Mouse (Mus musculus) liver, adult 2 months (tissue): Measurements from ENCODE around the gene Havcr2. TPM values are rescaled to one million over a fixed set of nuclear protein-coding genes. Genes with fewer than 3 reads are reported as not detected.

ENCODE experiments used
- DNase-seq: peaks from one replicate; pipeline ENCODE4 v3.0.0-alpha.2; 2011; ENCODE audit warnings: low read depth, low spot score; ENCODE audit errors: extremely low read depth
- H3K27ac ChIP-seq: fragments of 200-500 bp; replicated peaks from 2 replicates; pipeline ENCODE4 v1.5.1; 2012; ENCODE audit warnings: low read depth, mild to moderate bottlenecking, control low read depth, inconsistent platforms, low read length; ENCODE audit not compliant: insufficient read depth
- H3K27me3 ChIP-seq: fragments of 200-500 bp; 2 replicates; pipeline ENCODE4 v1.6.1; 2012; ENCODE audit warnings: mild to moderate bottlenecking, moderate library complexity, low read length, inconsistent platforms; ENCODE audit not compliant: control insufficient read depth, insufficient read depth
- H3K36me3 ChIP-seq: fragments of 200-500 bp; 2 replicates; pipeline ENCODE4 v1.6.1; 2012; ENCODE audit warnings: low read length, inconsistent platforms; ENCODE audit not compliant: control insufficient read depth, insufficient read depth
- H3K4me1 ChIP-seq: fragments of 200-500 bp; 2 replicates; pipeline ENCODE4 v1.6.1; 2011; ENCODE audit warnings: low read length; ENCODE audit not compliant: control insufficient read depth, insufficient read depth
- H3K4me3 ChIP-seq: fragments of 200-500 bp; 2 replicates; pipeline ENCODE4 v1.5.1; 2011; ENCODE audit warnings: low read depth, mild to moderate bottlenecking, control low read depth, low read length, moderate library complexity; ENCODE audit not compliant: insufficient read depth
- H3K79me2 ChIP-seq: fragments of 200-500 bp; 2 replicates; pipeline ENCODE4 v1.6.1; 2012; ENCODE audit warnings: inconsistent platforms, mild to moderate bottlenecking, low read length, moderate library complexity; ENCODE audit not compliant: control insufficient read depth, insufficient read depth
- H3K9ac ChIP-seq: fragments of 200-500 bp; 2 replicates; pipeline ENCODE4 v1.6.1; 2012; ENCODE audit warnings: low read depth, mild to moderate bottlenecking, control low read depth, inconsistent platforms, low read length
- CTCF ChIP-seq: fragments of 200-500 bp; IDR thresholded peaks from 2 replicates; pipeline ENCODE4 v1.5.1; 2011; ENCODE audit warnings: low read depth, low read length, control low read depth
- POLR2A ChIP-seq: fragments of 200-500 bp; IDR thresholded peaks from 2 replicates; pipeline ENCODE4 v1.6.1; 2011; ENCODE audit warnings: low read length, control low read depth; ENCODE audit not compliant: insufficient read depth; ENCODE audit errors: extremely low read depth
- WGBS: fragments of 180-500 bp; shearing (Covaris S2); methylation state at CpG from one replicate; pipeline ENCODE4 v1.1.7; 2018; 5-methylcytosine and 5-hydroxymethylcytosine counted together
- polyA plus RNA-seq: library from polyadenylated mRNA; depleted of rRNA; stranded (reverse); fragments of >200 nt; gene quantifications from 2 replicates; pipeline ENCODE4 v1.2.3, GENCODE M21; 2012
- total RNA-seq: library from RNA; depleted of rRNA; stranded (reverse); fragments of >200 nt; gene quantifications from 2 replicates; pipeline ENCODE4 v1.2.3, GENCODE M21; 2014

The Havcr2 gene
- total and polyA plus RNA-seq, 2 experiments, result 0.02 to 0.18 TPM

GRCm38 (mm10) chr11:46437459-46438000 is 17.2 kb upstream of the Havcr2 start:
- DNase-seq, result peak; percentile 36

GRCm38 (mm10) chr11:46439005-46439543 is 15.7 kb upstream of the Havcr2 start:
- 66% methylated on average over 5 of the region's 5 CpGs for WGBS
- DNase-seq, result no peak
- Histone ChIP-seq H3K27me3 (no peaks in the 10 kb centered on the region), H3K4me1 (peaks cover 10% of the 10 kb centered on the region), H3K9ac (no peak overlapping the region), H3K36me3 (peaks cover 20% of the 10 kb centered on the region), H3K79me2 (no peaks in the 10 kb centered on the region; the same call in 1 of the 2 replicates), H3K27ac (no peak overlapping the region), H3K4me3 (no peak overlapping the region)
- no peak for TF ChIP-seq CTCF
- TF ChIP-seq POLR2A, result no peak

More at GRCm38 (mm10) chr11:46437459-46438000, 17.2 kb upstream of the Havcr2 start:
- Histone ChIP-seq H3K27ac (peak overlapping the region; percentile 81), H3K9ac (peak overlapping the region; percentile 89), H3K27me3 (no peaks in the 10 kb centered on the region), H3K4me1 (peaks cover 10% of the 10 kb centered on the region), H3K36me3 (peaks cover 18% of the 10 kb centered on the region), H3K79me2 (no peaks in the 10 kb centered on the region; the same call in 1 of the 2 replicates), H3K4me3 (peak overlapping the region; percentile 87)
- 1% methylated on average over 23 of the region's 23 CpGs for WGBS
- TF ChIP-seq CTCF, result no peak
- TF ChIP-seq POLR2A, result no peak

DNA sequence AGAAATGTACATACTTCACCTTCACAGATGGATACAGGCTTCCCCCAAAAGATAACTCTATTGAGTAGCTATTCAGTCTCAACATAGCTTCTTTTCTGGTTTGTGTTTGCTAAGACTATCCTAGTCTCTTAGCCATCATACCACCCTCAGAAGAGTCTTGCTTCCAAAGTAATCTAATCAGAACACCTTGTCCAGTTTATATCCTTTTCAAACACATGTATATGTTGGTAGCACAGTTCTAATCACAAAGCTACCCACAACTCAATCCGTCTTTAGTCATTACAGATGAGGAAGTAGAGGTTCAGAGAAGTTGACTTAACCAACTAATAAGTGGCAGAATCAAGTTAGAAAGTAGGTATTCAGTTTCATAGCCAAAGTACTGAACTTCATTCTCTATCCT is 13.0 kb upstream of the Havcr2 start:
- H3K27me3 ChIP-seq, result no peaks in the 10 kb centered on the region
- WGBS, result 90% methylated on average over 1 of the region's 1 CpGs
- no peaks in the 10 kb centered on the region; the same call in 1 of the 2 replicates for H3K79me2 ChIP-seq
- H3K27ac ChIP-seq, result no peak overlapping the region
- H3K9ac ChIP-seq, result no peak overlapping the region
- H3K4me1 ChIP-seq, result peaks cover 10% of the 10 kb centered on the region
- peaks cover 20% of the 10 kb centered on the region for H3K36me3 ChIP-seq
- TF ChIP-seq POLR2A (no peak), CTCF (no peak)
- no peak overlapping the region for H3K4me3 ChIP-seq
- DNase-seq, result no peak

DNA sequence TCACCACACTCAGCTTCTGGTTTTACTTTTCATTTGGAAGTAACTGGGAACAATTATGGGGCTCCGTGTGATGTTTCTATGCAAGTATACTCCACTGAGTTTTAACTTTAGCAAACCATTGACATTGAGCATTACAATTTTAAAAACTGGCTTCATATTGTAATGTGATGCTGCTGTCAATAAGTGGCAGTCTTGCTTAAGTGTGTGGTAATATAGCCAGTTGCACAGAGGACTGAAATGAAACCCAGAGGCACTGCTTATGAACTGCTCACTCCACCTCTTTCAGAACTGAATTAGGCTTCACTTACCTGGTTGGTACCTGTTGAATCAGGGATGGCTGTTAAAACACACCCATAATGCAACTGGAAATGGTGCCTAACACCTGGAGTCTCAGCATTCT is 11.6 kb upstream of the Havcr2 start:
- H3K4me3 ChIP-seq, result no peak overlapping the region
- DNase-seq, result peak; percentile 10
- H3K27ac ChIP-seq, result no peak overlapping the region
- peaks cover 5% of the 10 kb centered on the region for H3K4me1 ChIP-seq
- TF ChIP-seq POLR2A (no peak), CTCF (peak; percentile 21; the same call in 1 of the 2 replicates)
- 81% methylated on average over 1 of the region's 1 CpGs for WGBS
- no peaks in the 10 kb centered on the region for H3K27me3 ChIP-seq
- no peak overlapping the region for H3K9ac ChIP-seq
- no peaks in the 10 kb centered on the region; the same call in 1 of the 2 replicates for H3K79me2 ChIP-seq
- peaks cover 20% of the 10 kb centered on the region for H3K36me3 ChIP-seq

GRCm38 (mm10) chr11:46443979-46444378 is 10.8 kb upstream of the Havcr2 start:
- TF ChIP-seq CTCF (no peak), POLR2A (no peak)
- WGBS, result 71% methylated on average over 5 of the region's 5 CpGs
- Histone ChIP-seq H3K79me2 (no peaks in the 10 kb centered on the region), H3K4me3 (no peak overlapping the region), H3K9ac (no peak overlapping the region), H3K27me3 (no peaks in the 10 kb centered on the region), H3K4me1 (peaks cover 2% of the 10 kb centered on the region; the same call in 1 of the 2 replicates), H3K27ac (no peak overlapping the region), H3K36me3 (peaks cover 20% of the 10 kb centered on the region)
- DNase-seq, result no peak

DNA sequence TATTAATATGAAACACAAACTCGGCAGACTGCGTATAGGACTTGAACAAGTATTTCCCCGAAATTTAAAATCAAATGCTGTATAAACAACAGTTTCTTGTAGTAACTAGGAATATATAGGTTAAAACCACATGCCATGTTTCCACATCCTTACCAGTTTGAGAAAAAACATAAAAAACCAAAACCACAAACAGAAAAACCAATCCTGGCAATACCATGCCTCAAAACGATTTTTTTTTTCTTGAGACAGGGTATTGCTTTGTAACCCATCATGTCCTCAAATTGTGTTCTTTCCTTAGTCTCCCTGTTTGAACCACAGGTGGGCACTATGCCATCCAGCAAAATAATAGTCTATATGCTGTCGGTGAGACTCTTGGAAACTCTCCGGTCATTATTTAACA is 8.6 kb upstream of the Havcr2 start:
- H3K4me1 ChIP-seq, result no peaks in the 10 kb centered on the region; the same call in 1 of the 2 replicates

More for the DNA sequence above, 8.6 kb upstream of the Havcr2 start:
- Histone ChIP-seq H3K27ac (no peak overlapping the region), H3K4me3 (no peak overlapping the region), H3K79me2 (no peaks in the 10 kb centered on the region), H3K9ac (no peak overlapping the region), H3K27me3 (no peaks in the 10 kb centered on the region), H3K36me3 (peaks cover 7% of the 10 kb centered on the region)
- DNase-seq, result no peak
- no peak for TF ChIP-seq POLR2A
- TF ChIP-seq CTCF, result no peak
- WGBS, result 92% methylated on average over 6 of the region's 6 CpGs
